Mouse (Mus musculus): ENCODE results near the gene Mas1.

GRCm38 (mm10) chr17:12875734-12876133 lies 7.8 kb upstream of the Mas1 start, which contains the start of gene Mrgprh:
- TF ChIP-seq POLR2A (IDR thresholded peaks at IDR 0.05; ENCODE audit: insufficient read depth, low read depth, low read length) (no peak), CTCF (IDR thresholded peaks at IDR 0.05; ENCODE audit: insufficient read depth, low read depth, low read length) (no peak)
